Mouse (Mus musculus): ENCODE measurements around the gene Ndufs7. TPM values are rescaled to one million over a fixed set of nuclear protein-coding genes. Genes with fewer than 3 reads are reported as not detected.
"Not testable (repeated sequence)": the region's sequence is repeated elsewhere in the genome, so short reads cannot be mapped to it uniquely, and the experiment has no call there.

Ndufs7 gene
- 100 to 1,000 TPM; 142 to 161 TPM for total RNA-seq (2021)

- intact Hi-C loops (cut with DNase I), result loop anchor here (2.0 to 10.0 kb wide), 2 partner anchors 74 to 264 kb away; partner anchors contain the start of genes Cnn2 and Tmem259
- peak; percentile 93 for DNase-seq (ENCODE audit: extremely low spot score in 1 of 2, low spot score in 2 of 2)
Observed at GRCm38 (mm10) chr10:80248971-80249640, at the start of gene Ndufs7. TSS of gene Ndufs7 (plus strand) at chr10:80249121.

GRCm38 (mm10) chr10:80199440-80200008 lies 49.4 kb upstream of the Ndufs7 start:
- intact Hi-C loops (cut with DNase I), result no loop called here
- DNase-seq (ENCODE audit: extremely low spot score in 1 of 2, low spot score in 2 of 2), result peak; percentile 63 to 86

- intact Hi-C loops (cut with DNase I), result no loop called here
- no peak for DNase-seq (ENCODE audit: extremely low spot score in 1 of 2, low spot score in 2 of 2)
Observed at GRCm38 (mm10) chr10:80200485-80200884, 48.4 kb upstream of the Ndufs7 start.

- intact Hi-C loops (cut with DNase I), result no loop called here
- DNase-seq (ENCODE audit: extremely low spot score in 1 of 2, low spot score in 2 of 2), result no peak
Observed at GRCm38 (mm10) chr10:80204055-80204454, 44.9 kb upstream of the Ndufs7 start.

GRCm38 (mm10) chr10:80207201-80207600 lies 41.7 kb upstream of the Ndufs7 start:
- no peak for DNase-seq (ENCODE audit: extremely low spot score in 1 of 2, low spot score in 2 of 2)
- intact Hi-C loops (cut with DNase I), result no loop called here

- DNase-seq (ENCODE audit: extremely low spot score in 1 of 2, low spot score in 2 of 2), result no peak
- intact Hi-C loops (cut with DNase I), result no loop called here
Observed at GRCm38 (mm10) chr10:80207676-80208075, 41.2 kb upstream of the Ndufs7 start.

- no peak for DNase-seq (ENCODE audit: extremely low spot score in 1 of 2, low spot score in 2 of 2)
- intact Hi-C loops (cut with DNase I), result no loop called here
Observed at GRCm38 (mm10) chr10:80208248-80208647, 40.7 kb upstream of the Ndufs7 start.

GRCm38 (mm10) chr10:80208841-80209371 lies 40.0 kb upstream of the Ndufs7 start:
- DNase-seq (ENCODE audit: extremely low spot score in 1 of 2, low spot score in 2 of 2), result peak in 1 of 2 experiments; percentile 47
- intact Hi-C loops (cut with DNase I), result no loop called here

GRCm38 (mm10) chr10:80211547-80212103 lies 37.3 kb upstream of the Ndufs7 start:
- intact Hi-C loops (cut with DNase I); DNase-seq (ENCODE audit: extremely low spot score in 1 of 2, low spot score in 2 of 2): not testable (repeated sequence)

- intact Hi-C loops (cut with DNase I), result no loop called here
- DNase-seq (ENCODE audit: extremely low spot score in 1 of 2, low spot score in 2 of 2), result no peak
Observed at GRCm38 (mm10) chr10:80215048-80215772, 33.7 kb upstream of the Ndufs7 start.

- intact Hi-C loops (cut with DNase I), result no loop called here
- DNase-seq (ENCODE audit: extremely low spot score in 1 of 2, low spot score in 2 of 2), result no peak
Observed at GRCm38 (mm10) chr10:80220676-80221075, 28.2 kb upstream of the Ndufs7 start.

- intact Hi-C loops (cut with DNase I), result not testable (repeated sequence)
Observed at GRCm38 (mm10) chr10:80223137-80223536, 25.8 kb upstream of the Ndufs7 start.

GRCm38 (mm10) chr10:80226071-80226415 lies 22.9 kb upstream of the Ndufs7 start:
- intact Hi-C loops (cut with DNase I), result no loop called here
- DNase-seq (ENCODE audit: extremely low spot score in 1 of 2, low spot score in 2 of 2), result no peak

More at GRCm38 (mm10) chr10:80223137-80223536, 25.8 kb upstream of the Ndufs7 start:
- not testable (repeated sequence) for DNase-seq (ENCODE audit: extremely low spot score in 1 of 2, low spot score in 2 of 2)

GRCm38 (mm10) chr10:80226416-80227165 lies 22.3 kb upstream of the Ndufs7 start, which contains the start of gene Mum1:
TSS of gene Mum1 (plus strand) at chr10:80226434.
- peak; percentile 98 to 99 for DNase-seq (ENCODE audit: extremely low spot score in 1 of 2, low spot score in 2 of 2)

GRCm38 (mm10) chr10:80227166-80227539 lies 21.8 kb upstream of the Ndufs7 start:
- intact Hi-C loops (cut with DNase I), result no loop called here
- no peak for DNase-seq (ENCODE audit: extremely low spot score in 1 of 2, low spot score in 2 of 2)

More at GRCm38 (mm10) chr10:80226416-80227165, 22.3 kb upstream of the Ndufs7 start, which contains the start of gene Mum1:
- intact Hi-C loops (cut with DNase I), result no loop called here

GRCm38 (mm10) chr10:80227877-80228775 lies 20.8 kb upstream of the Ndufs7 start:
- DNase-seq (ENCODE audit: extremely low spot score in 1 of 2, low spot score in 2 of 2), result peak in 1 of 2 experiments; percentile 55
- intact Hi-C loops (cut with DNase I), result no loop called here

- no peak for DNase-seq (ENCODE audit: extremely low spot score in 1 of 2, low spot score in 2 of 2)
- intact Hi-C loops (cut with DNase I), result no loop called here
Observed at GRCm38 (mm10) chr10:80236145-80236825, 12.6 kb upstream of the Ndufs7 start.
